Mouse (Mus musculus): ENCODE measurements around the gene Atat1. TPM values are rescaled to one million over a fixed set of nuclear protein-coding genes. Genes with fewer than 3 reads are reported as not detected.

Gene Atat1
- polyA plus RNA-seq, 1 experiment from 2014 or later, result 151 TPM

DNA sequence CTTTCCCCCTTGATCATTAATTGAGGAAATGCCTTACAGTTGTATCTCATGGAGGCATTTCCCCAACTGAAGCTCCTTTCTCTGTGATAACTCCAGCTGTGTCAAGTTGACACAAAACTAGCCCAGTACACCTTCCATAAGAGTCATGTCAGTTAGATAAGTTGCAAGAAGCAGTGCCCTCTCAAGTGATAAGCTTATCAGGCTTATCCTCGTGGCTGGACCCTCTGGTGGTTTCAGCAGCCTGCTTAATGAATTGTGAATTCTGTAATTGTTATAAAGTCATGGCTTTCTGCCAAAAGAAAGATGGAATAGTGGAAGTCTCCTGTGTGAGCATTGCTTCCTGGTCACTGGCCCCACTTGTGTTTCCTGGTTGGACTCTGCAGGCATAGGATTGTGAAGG is 17.6 kb upstream of the Atat1 start:
- no peaks in the 10 kb centered on the region for H3K27me3 ChIP-seq
- no peak overlapping the region for H3K4me2 ChIP-seq
- H3K4me3 ChIP-seq, result no peak overlapping the region
- no peak overlapping the region for H3K27ac ChIP-seq
- ATAC-seq (ENCODE audit: insufficient number of reproducible peaks, insufficient read depth, low FRiP score, low TSS enrichment, low read depth), result no peak
- no peaks in the 10 kb centered on the region for H3K4me1 ChIP-seq
- H3K9ac ChIP-seq, result no peak overlapping the region
- no peaks in the 10 kb centered on the region for H3K9me3 ChIP-seq
- WGBS, result 86% methylated on average over 1 of the region's 1 CpGs
- H3K36me3 ChIP-seq, result peaks cover 81% of the 10 kb centered on the region

DNA sequence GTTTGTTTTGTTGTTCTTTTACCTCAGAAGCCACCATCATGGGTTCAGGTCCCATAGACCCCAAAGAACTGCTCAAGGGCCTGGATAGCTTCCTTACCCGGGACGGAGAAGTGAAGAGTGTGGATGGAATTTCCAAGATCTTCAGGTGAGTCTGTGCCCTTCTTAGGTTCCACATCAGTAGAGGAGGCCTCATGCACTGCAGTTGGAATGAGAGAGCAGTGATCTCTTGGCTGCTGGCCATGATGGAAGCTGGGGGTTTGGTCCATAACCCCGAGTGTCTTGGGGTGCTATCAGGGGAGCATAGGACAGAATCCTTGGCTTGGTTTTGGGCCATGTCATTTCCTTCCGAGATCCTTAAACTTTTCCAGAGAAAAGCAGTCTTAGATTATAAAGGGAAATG is 13.4 kb upstream of the Atat1 start:
- Histone ChIP-seq H3K4me1 (peaks cover 21% of the 10 kb centered on the region), H3K9ac (no peak overlapping the region), H3K36me3 (peaks cover 49% of the 10 kb centered on the region), H3K9me3 (no peaks in the 10 kb centered on the region), H3K4me3 (no peak overlapping the region), H3K27ac (no peak overlapping the region), H3K4me2 (no peak overlapping the region), H3K27me3 (no peaks in the 10 kb centered on the region)
- no peak for ATAC-seq (ENCODE audit: insufficient number of reproducible peaks, insufficient read depth, low FRiP score, low TSS enrichment, low read depth)
- WGBS, result 92% methylated on average over 4 of the region's 4 CpGs

DNA sequence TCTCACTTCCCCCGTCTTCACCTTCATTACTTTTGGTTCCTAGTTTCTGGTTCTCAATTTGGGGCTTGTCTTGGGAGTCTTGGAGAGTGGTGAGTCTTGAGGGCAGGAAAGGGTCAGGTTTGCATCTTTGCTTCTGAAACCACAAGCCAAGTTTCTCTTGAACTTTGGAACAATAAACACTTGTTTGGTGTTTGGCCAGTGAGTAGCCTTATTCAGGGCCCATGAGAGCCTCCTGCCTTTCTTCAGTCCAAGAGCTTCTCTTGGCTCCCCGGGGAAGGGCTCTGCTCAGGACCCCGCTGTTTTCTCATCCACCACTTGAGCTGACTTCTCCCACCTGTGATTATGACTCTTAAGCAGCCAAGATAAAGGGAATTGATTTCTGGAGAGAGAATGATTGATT is 12.7 kb upstream of the Atat1 start:
- peaks cover 41% of the 10 kb centered on the region for H3K36me3 ChIP-seq
- no peaks in the 10 kb centered on the region for H3K27me3 ChIP-seq
- peaks cover 21% of the 10 kb centered on the region for H3K4me1 ChIP-seq
- no peak overlapping the region for H3K4me3 ChIP-seq
- H3K9me3 ChIP-seq, result no peaks in the 10 kb centered on the region
- 88% methylated on average over 3 of the region's 3 CpGs for WGBS
- no peak overlapping the region for H3K4me2 ChIP-seq
- ATAC-seq (ENCODE audit: insufficient number of reproducible peaks, insufficient read depth, low FRiP score, low TSS enrichment, low read depth), result no peak
- H3K9ac ChIP-seq, result no peak overlapping the region
- H3K27ac ChIP-seq, result no peak overlapping the region

DNA sequence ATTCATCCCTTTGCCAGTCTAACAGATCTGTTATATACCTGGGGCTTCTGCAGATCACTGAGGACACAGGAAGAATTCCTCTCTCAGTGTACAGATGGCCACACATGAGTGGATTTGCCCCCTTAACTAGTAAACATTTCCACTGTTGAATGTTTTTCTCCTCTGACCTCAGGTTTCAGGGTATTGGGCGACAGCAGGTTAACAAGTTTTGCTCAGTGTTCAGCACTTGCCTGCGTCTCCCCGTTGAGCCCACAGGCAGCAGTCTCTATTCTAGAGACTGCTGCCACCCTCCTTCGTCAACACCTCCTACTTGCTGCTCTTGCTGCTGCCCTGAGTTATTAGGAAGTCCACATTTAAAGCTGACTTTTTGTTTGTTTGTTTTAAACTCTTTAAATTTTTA is 11.8 kb upstream of the Atat1 start:
- Histone ChIP-seq H3K36me3 (peaks cover 35% of the 10 kb centered on the region), H3K4me1 (peaks cover 21% of the 10 kb centered on the region), H3K27me3 (no peaks in the 10 kb centered on the region), H3K4me3 (no peak overlapping the region), H3K27ac (no peak overlapping the region; the same call in 1 of the 2 replicates), H3K9ac (no peak overlapping the region), H3K4me2 (no peak overlapping the region), H3K9me3 (no peaks in the 10 kb centered on the region)
- WGBS, result 82% methylated on average over 4 of the region's 4 CpGs
- ATAC-seq (ENCODE audit: insufficient number of reproducible peaks, insufficient read depth, low FRiP score, low TSS enrichment, low read depth), result no peak

DNA sequence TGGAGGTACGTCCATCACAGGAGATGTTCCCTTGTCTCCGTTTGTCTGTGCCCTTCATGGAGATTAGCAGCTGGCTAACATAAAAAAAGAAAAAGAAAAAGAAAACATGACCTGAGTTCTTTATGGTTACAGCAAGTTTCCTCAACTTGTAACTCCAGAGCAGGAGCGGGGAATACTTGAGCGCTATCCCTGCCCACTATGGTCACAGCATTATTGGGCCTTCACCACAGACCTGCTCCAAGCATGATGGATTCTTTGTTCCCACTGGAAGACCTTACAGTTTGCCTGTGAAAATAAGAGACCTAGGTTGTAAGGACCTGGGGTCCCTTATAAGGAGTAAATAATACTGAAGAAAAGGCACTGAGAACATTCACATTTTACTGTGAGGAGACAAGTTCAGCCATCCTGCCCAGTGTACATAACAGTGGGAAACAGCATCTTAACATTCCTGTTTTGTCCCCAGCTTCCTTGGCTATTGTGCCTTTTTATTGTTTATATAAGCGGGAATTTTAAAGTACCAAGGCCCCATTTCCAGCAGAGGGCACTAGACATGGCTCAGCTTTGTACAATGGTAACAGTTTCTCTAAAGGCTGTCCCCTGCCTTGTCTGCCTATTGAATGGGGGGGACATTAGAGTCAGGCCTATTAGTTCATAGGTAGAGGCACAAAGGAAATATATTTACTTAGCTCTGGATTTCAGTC is 11.1 kb upstream of the Atat1 start:
- Histone ChIP-seq H3K9ac (no peak overlapping the region), H3K4me2 (no peak overlapping the region), H3K36me3 (peaks cover 28% of the 10 kb centered on the region), H3K4me1 (peaks cover 21% of the 10 kb centered on the region), H3K4me3 (no peak overlapping the region), H3K27me3 (no peaks in the 10 kb centered on the region), H3K27ac (peak overlapping the region; percentile 97), H3K9me3 (no peaks in the 10 kb centered on the region)
- WGBS, result 71% methylated on average over 5 of the region's 5 CpGs
- no peak for ATAC-seq (ENCODE audit: insufficient number of reproducible peaks, insufficient read depth, low FRiP score, low TSS enrichment, low read depth)

DNA sequence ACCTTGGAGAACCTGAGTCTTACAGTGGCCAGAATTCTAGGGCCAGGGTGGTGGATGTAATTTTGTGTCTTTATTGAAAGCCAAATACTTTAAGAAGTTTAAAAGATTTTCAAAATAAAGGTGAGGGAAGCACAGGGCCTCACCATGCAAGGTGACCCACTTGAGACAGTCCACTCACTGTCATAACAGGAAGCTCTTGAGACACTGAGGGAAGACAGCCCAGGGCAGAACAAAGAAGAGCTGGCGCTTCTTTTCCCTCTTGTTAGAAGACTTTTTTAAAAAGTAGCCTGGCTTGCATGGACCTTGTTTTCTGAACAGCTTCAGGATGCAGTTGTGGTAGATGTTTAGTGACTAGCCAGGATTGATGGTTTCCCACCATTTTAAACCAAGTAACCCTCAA is 10.5 kb upstream of the Atat1 start:
- Histone ChIP-seq H3K4me3 (no peak overlapping the region), H3K4me1 (peaks cover 24% of the 10 kb centered on the region), H3K4me2 (0 out of 2 replicates have a peak overlapping the region, but pooled peaks have one; percentile 93), H3K9ac (no peak overlapping the region), H3K36me3 (peaks cover 23% of the 10 kb centered on the region), H3K27me3 (no peaks in the 10 kb centered on the region), H3K9me3 (no peaks in the 10 kb centered on the region), H3K27ac (peak overlapping the region; percentile 97)
- no peak for ATAC-seq (ENCODE audit: insufficient number of reproducible peaks, insufficient read depth, low FRiP score, low TSS enrichment, low read depth)
- WGBS, result 78% methylated on average over 1 of the region's 1 CpGs

DNA sequence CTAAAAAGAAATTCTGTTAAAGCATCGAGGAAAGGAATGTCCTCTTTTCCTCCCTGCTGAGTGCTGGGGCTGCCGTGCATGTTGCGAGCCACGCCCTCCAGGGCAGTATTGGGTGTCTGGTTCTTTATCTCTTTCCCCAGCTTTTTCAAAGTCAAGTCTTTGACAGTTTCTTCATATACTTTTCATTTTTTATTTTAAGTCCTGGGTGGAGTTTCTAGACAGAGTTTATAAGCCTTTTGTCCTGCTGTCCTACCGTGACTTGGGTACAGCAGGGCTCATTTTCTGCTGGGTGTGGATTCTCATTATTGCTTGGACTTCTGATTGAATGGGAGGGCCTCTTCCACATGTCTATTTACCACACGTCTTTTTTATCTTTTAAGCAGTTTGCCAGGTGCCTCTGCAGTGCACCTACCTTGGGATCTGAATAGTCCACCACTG is 10.0 kb upstream of the Atat1 start:
- peak overlapping the region; percentile 93 for H3K4me2 ChIP-seq
- 46% methylated on average over 6 of the region's 6 CpGs for WGBS
- H3K27me3 ChIP-seq, result no peaks in the 10 kb centered on the region
- no peaks in the 10 kb centered on the region for H3K9me3 ChIP-seq
- H3K4me1 ChIP-seq, result peaks cover 26% of the 10 kb centered on the region
- peaks cover 18% of the 10 kb centered on the region for H3K36me3 ChIP-seq
- peak overlapping the region; percentile 72; the same call in 1 of the 2 replicates for H3K4me3 ChIP-seq
- H3K9ac ChIP-seq, result peak overlapping the region; percentile 97
- H3K27ac ChIP-seq, result peak overlapping the region; percentile 97
- no peak for ATAC-seq (ENCODE audit: insufficient number of reproducible peaks, insufficient read depth, low FRiP score, low TSS enrichment, low read depth)

DNA sequence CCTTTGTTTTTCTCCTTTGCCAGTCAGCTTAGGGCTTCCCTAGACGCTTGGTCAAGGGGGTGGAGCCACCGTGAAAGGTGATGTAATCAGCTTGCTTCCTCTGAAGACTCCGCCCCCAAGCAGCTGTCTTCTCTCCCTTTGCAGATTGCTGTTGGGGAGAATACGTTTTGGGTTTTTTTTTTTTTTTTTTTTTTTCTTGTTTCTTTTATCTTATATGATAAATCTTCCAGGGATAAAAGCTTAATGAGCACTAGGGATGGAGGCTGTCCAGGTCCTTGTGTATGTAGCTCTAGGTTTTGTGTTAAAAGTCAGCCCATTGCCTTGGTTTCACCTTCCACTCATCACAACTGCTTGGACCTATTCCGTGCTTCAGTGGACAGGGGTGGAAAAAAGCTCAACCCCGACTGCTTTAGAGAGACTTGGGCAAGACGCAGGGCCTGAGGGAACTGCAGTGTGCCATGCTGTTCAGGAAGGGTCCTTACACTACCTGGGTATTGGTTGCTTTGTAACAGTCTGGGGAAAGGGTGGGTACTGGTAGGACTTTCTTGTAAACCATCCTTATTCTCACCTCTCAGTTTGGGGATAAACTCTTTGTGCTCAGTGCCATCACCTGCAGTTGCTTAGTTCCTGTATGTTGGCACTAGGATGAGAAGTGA is 9.3 kb upstream of the Atat1 start:
- peaks cover 26% of the 10 kb centered on the region for H3K4me1 ChIP-seq
- H3K4me3 ChIP-seq, result peak overlapping the region; percentile 72
- peak overlapping the region; percentile 97 for H3K9ac ChIP-seq
- H3K27me3 ChIP-seq, result no peaks in the 10 kb centered on the region
- H3K4me2 ChIP-seq, result peak overlapping the region; percentile 93
- ATAC-seq (ENCODE audit: insufficient number of reproducible peaks, insufficient read depth, low FRiP score, low TSS enrichment, low read depth), result no peak
- WGBS, result 14% methylated on average over 7 of the region's 7 CpGs
- H3K36me3 ChIP-seq, result peaks cover 15% of the 10 kb centered on the region
- peak overlapping the region; percentile 97 for H3K27ac ChIP-seq
- no peaks in the 10 kb centered on the region for H3K9me3 ChIP-seq

DNA sequence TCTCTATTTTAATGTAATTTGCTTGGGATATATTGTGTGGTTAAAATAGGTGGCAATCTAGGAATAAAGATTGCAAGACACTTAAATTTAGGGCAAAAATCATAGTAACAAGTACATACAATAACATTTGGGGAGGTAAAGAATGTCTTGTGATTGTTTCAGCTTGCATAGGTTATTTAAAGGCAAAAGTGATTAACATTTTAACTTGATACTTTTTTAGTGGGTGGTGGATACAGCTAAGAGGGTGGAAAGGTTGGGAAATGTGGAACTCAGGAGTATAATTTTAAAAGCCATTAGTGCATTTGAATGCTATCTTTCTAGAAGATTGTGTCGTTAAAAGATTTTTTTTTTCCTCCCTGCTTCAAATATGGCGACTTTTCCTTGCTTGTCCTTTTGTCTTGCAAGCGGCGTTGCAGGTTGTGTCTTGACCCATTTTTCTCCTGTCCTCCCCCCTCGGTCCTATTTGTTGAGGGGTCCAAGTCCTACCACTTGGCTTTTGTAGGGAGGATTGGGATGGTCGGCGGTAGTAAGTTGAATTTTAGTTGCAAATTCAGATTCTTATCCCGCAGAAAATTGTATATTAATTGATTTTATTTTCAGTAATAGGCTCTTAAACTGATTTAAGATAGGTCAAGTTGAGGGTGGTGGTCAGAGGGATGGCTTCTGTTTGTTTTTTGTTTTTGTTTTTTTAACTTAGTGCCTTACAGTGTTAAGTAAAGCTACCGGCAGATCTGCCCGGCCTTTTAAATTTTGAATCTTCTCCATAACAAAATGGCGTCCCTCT is 8.6 kb upstream of the Atat1 start:
- Histone ChIP-seq H3K9ac (peak overlapping the region; percentile 97), H3K4me3 (peak overlapping the region; percentile 72), H3K27me3 (no peaks in the 10 kb centered on the region), H3K9me3 (no peaks in the 10 kb centered on the region), H3K36me3 (peaks cover 12% of the 10 kb centered on the region), H3K4me1 (peaks cover 26% of the 10 kb centered on the region), H3K27ac (peak overlapping the region; percentile 97), H3K4me2 (peak overlapping the region; percentile 93)
- ATAC-seq (ENCODE audit: insufficient number of reproducible peaks, insufficient read depth, low FRiP score, low TSS enrichment, low read depth), result no peak
- under 1% methylated on average over 11 of the region's 11 CpGs for WGBS

DNA sequence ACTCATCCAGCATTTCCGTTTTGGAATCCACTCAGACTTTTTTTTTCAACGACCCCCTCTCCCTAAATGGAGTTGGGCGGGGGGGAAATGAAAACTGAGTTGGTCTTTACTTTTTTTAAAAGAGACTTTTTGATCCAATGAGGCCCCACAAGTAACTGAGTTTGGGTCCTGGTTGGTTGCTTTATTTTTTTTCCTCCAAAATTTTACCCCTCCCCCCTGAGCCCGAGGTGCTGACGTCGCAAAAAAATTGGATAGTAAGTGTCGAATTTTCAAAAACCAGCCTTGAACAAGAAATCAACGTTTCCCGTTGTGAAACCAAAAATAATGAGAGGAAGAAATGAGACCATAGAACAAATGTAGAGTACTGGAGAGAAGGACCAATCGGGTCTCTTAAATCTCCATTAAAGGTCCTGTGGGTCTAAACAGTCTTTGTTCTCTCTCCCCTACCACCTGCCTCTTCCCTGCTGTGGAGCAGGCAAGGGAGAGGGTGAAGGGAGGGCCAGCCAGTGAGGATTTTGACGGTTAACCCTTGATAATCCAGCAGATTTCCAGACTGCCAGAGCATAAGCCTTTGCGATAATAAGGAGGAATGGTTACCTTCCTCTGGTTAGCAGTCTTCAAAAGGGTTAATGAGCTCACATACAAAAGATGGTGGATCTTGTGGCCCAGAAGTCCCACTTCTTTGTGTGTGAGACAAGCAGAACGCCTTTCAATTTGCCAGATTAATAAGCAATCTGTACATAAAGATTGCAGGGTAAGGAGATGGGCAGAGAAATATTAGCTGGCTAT is 7.8 kb upstream of the Atat1 start:
- peak overlapping the region; percentile 72 for H3K4me3 ChIP-seq
- H3K36me3 ChIP-seq, result peaks cover 15% of the 10 kb centered on the region
- no peaks in the 10 kb centered on the region for H3K9me3 ChIP-seq
- ATAC-seq (ENCODE audit: insufficient number of reproducible peaks, insufficient read depth, low FRiP score, low TSS enrichment, low read depth), result no peak
- H3K9ac ChIP-seq, result peak overlapping the region; percentile 97
- peak overlapping the region; percentile 97 for H3K27ac ChIP-seq
- peak overlapping the region; percentile 93 for H3K4me2 ChIP-seq
- no peaks in the 10 kb centered on the region for H3K27me3 ChIP-seq
- WGBS, result under 1% methylated on average over 13 of the region's 13 CpGs
- peaks cover 26% of the 10 kb centered on the region for H3K4me1 ChIP-seq

DNA sequence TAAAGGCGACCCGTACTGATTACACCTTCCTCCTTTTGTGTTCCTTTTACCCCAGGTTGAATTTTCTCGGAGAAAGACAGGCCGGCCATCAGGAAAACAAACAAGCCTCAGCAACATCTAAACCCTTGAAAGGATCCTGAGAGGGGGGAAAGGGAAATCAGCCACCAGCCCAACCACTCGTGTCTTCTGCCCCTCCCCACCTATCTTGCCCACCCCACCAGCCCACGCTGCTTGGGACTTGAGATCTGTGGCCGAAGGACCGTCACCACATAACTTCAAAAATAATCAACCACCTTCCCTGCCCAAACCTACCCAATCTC is 7.2 kb upstream of the Atat1 start:
- Histone ChIP-seq H3K4me3 (peak overlapping the region; percentile 72), H3K27ac (peak overlapping the region; percentile 97), H3K9me3 (no peaks in the 10 kb centered on the region), H3K36me3 (peaks cover 21% of the 10 kb centered on the region), H3K9ac (peak overlapping the region; percentile 97), H3K4me2 (peak overlapping the region; percentile 93), H3K27me3 (no peaks in the 10 kb centered on the region), H3K4me1 (peaks cover 26% of the 10 kb centered on the region)
- under 1% methylated on average over 8 of the region's 8 CpGs for WGBS
- no peak for ATAC-seq (ENCODE audit: insufficient number of reproducible peaks, insufficient read depth, low FRiP score, low TSS enrichment, low read depth)

Measured in embryonic facial prominence, embryonic 13.5 days (tissue).